Mouse (Mus musculus) lung, adult 2 months (tissue): ENCODE data around the gene Gm10775. TPM values are rescaled to one million over a fixed set of nuclear protein-coding genes. Genes with fewer than 3 reads are reported as not detected.

ENCODE experiments used
- DNase-seq: peaks from one replicate; pipeline ENCODE4 v3.0.0; 2022
- H3K4me1 ChIP-seq: fragments of 200-500 bp; 2 replicates; pipeline ENCODE4 v1.6.1; 2011; ENCODE audit warnings: low read length; ENCODE audit not compliant: control insufficient read depth, insufficient read depth
- H3K4me3 ChIP-seq: fragments of 200-500 bp; replicated peaks from 2 replicates; pipeline ENCODE3; 2011; ENCODE audit warnings: low read depth, mild to moderate bottlenecking, control low read depth, low read length; ENCODE audit errors: extremely low read depth
- CTCF ChIP-seq: fragments of 200-500 bp; IDR thresholded peaks from 2 replicates; pipeline ENCODE4 v1.5.1; 2011; ENCODE audit warnings: mild to moderate bottlenecking, low read length, control low read depth; ENCODE audit not compliant: insufficient read depth
- POLR2A ChIP-seq: fragments of 200-500 bp; IDR thresholded peaks from 2 replicates; pipeline ENCODE4 v1.6.1; 2011; ENCODE audit warnings: low read depth, mild to moderate bottlenecking, control low read depth, low read length, borderline replicate concordance; ENCODE audit errors: extremely low read depth
- WGBS: fragments of 180-500 bp; shearing (Covaris S2); methylation state at CpG from one replicate; pipeline ENCODE4 v1.1.7; 2018; 5-methylcytosine and 5-hydroxymethylcytosine counted together
- polyA plus RNA-seq: library from polyadenylated mRNA; depleted of rRNA; stranded (reverse); fragments of >200 nt; gene quantifications from 2 replicates; pipeline ENCODE4 v1.2.3, GENCODE M21; 2012; rRNA removed

The Gm10775 gene
- not detected in 2 replicates for polyA plus RNA-seq

- H3K4me3 ChIP-seq, result no peak within 1 kb of the TSS
- no peak for TF ChIP-seq POLR2A
- no peak for TF ChIP-seq CTCF
- no peak for DNase-seq
- H3K4me1 ChIP-seq, result no peaks in the 10 kb centered on the region
- 37% methylated on average over 29 of the region's 29 CpGs for WGBS
Observed at GRCm38 (mm10) chr13:65259239-65259638, at the start of gene Gm10775. Gm10775 (plus strand) TSS chr13:65259539.

DNA sequence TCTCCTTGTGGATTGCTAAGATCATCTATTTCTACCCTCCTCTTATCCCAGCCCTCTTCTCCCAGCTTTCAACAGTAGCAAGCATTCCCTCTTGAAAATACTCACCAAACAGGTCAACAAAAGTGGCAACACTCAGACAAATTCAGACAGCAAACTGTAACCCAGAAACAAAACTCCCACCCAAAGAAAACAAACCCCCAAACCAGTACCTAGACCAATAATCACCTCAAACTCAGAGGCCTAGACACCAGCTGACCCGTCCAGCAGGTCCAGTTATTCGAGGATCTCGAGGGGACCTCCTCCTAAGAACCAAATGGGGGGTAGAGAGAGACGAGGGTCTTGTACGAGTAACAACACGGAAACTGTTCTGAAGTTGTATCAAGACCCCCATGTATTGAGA, 33.4 kb upstream of the Gm10775 start:
- TF ChIP-seq CTCF (no peak), POLR2A (no peak)
- H3K4me1 ChIP-seq, result no peaks in the 10 kb centered on the region
- no peak for DNase-seq
- H3K4me3 ChIP-seq, result no peak overlapping the region
- 50% methylated on average over 6 of the region's 6 CpGs for WGBS

DNA sequence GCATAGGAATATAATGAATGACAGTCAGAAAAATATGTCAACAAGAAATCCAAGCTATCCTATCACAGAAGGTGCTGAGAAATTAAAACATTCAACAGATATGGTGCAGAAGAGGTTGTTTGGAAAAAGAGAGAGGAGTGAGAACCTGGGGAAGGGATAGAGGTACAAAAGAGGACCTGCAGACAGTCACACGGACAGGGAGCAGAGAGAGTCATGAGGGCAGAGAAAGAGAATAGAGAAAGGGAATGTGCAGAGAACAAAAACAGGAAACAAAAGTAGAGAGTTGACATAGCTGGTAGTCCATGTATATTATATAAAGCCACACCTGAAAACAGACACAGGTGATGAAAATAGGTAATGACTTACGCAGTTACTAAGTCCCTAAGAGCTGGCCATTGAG, 32.7 kb upstream of the Gm10775 start:
- TF ChIP-seq CTCF, result no peak
- no peak for TF ChIP-seq POLR2A
- 78% methylated on average over 2 of the region's 2 CpGs for WGBS
- H3K4me3 ChIP-seq, result no peak overlapping the region
- no peaks in the 10 kb centered on the region for H3K4me1 ChIP-seq
- no peak for DNase-seq

DNA sequence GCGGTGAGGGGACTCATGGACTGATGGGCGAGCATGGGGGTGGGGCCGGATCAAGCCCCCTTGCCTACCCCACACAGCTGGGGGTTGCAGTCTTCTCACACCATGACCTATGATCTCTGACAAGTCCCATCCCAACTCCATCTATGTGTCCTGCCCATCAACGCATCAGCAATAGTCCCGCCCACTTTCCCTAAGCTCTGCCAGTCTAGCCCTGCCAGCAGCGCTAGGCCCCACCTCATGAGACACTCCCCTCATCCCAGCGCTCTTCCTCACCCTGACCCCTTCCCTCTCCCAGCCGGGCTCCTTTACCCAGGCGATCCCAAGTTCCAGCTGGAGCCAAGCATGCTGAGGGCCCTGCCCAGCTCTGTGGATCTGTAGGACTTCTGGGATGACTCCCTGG, 22.1 kb upstream of the Gm10775 start:
- DNase-seq, result no peak
- 67% methylated on average over 9 of the region's 9 CpGs for WGBS

GRCm38 (mm10) chr13:65240509-65241098, 18.7 kb upstream of the Gm10775 start:
- Histone ChIP-seq H3K4me1 (peaks cover 4% of the 10 kb centered on the region; the same call in 1 of the 2 replicates), H3K4me3 (peak overlapping the region; percentile 84)
- peak; percentile 92 for DNase-seq
- under 1% methylated on average over 28 of the region's 28 CpGs for WGBS
- peak; percentile 79; the same call in 1 of the 2 replicates for TF ChIP-seq POLR2A
- no peak for TF ChIP-seq CTCF

More for the DNA sequence above, 22.1 kb upstream of the Gm10775 start:
- TF ChIP-seq CTCF (no peak), POLR2A (no peak)
- Histone ChIP-seq H3K4me1 (peaks cover 4% of the 10 kb centered on the region; the same call in 1 of the 2 replicates), H3K4me3 (no peak overlapping the region)

GRCm38 (mm10) chr13:65241099-65241626, 18.2 kb upstream of the Gm10775 start:
- TF ChIP-seq POLR2A (peak; percentile 44; the same call in 1 of the 2 replicates), CTCF (no peak)
- peak; percentile 94 for DNase-seq
- H3K4me1 ChIP-seq, result peaks cover 4% of the 10 kb centered on the region; the same call in 1 of the 2 replicates
- peak overlapping the region; percentile 84 for H3K4me3 ChIP-seq
- WGBS, result under 1% methylated on average over 45 of the region's 45 CpGs

DNA sequence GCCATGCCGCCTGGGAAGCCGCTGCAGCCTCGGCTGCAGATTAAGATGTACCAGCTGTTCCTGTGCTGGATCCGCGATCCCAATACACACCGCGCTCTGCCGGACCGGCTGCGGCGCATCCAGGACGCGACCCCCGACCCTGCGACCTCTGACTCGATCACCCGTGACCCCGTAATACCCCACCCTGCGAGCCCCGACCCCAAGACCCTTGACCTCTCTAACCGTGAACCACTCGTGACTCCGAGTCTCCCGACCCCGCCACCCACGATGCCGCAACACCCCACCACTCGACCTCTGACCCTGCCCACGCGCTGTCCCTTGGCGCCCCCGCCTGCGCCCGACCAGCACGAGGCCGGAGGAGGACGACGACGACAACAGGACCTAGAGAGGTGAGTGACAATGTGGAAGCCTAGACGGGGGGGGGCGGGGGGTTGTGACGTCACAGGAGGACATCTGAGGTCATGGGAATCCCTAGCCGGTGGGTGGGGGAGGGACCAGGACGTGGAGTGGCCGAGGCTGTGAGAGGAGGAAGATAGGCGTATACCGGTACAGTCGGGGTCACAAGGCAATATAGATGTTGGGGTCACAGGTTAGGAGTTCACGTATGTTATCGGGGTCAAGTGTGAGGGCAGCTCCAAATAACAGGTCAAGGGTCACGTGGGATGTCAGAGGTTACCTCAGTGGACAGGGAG, 17.6 kb upstream of the Gm10775 start:
- no peak for DNase-seq
- no peak for TF ChIP-seq POLR2A
- TF ChIP-seq CTCF, result no peak
- 3% methylated on average over 51 of the region's 51 CpGs for WGBS
- H3K4me3 ChIP-seq, result peak overlapping the region; percentile 84
- peaks cover 4% of the 10 kb centered on the region; the same call in 1 of the 2 replicates for H3K4me1 ChIP-seq

- 32% methylated on average over 27 of the region's 27 CpGs for WGBS
- no peak for DNase-seq
- H3K4me3 ChIP-seq, result peak overlapping the region; percentile 25
- H3K4me1 ChIP-seq, result peaks cover 4% of the 10 kb centered on the region; the same call in 1 of the 2 replicates
- TF ChIP-seq CTCF (no peak), POLR2A (no peak)
Observed at GRCm38 (mm10) chr13:65242319-65242787, 17.0 kb upstream of the Gm10775 start.

DNA sequence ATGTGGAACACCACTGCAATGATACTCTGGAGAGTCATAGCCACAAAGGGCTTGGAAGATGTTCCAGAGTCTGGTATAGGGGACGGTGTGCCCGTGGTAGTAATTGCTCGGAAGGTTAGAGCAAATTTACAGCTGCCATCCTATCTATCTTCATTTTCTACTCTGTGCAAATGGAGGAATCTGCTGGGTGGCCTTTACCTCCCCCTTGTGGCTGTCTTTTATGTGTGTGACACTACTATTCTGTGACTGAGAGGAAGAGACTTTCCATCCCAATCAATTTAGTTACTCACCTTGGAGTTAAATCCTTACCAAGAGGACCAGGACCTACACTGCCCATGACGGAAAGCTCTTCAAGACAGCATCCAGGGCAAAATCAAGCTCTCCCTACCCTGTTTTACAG, 16.1 kb upstream of the Gm10775 start:
- Histone ChIP-seq H3K4me1 (peaks cover 4% of the 10 kb centered on the region; the same call in 1 of the 2 replicates), H3K4me3 (no peak overlapping the region)
- WGBS, result 91% methylated on average over 4 of the region's 4 CpGs
- DNase-seq, result no peak
- no peak for TF ChIP-seq CTCF
- TF ChIP-seq POLR2A, result no peak

- TF ChIP-seq POLR2A (no peak), CTCF (no peak)
- DNase-seq, result no peak
- 18% methylated on average over 36 of the region's 36 CpGs for WGBS
Observed at GRCm38 (mm10) chr13:65258175-65258954, 974 bp upstream of the Gm10775 start.

More at GRCm38 (mm10) chr13:65258175-65258954, 974 bp upstream of the Gm10775 start:
- no peak overlapping the region for H3K4me3 ChIP-seq
- H3K4me1 ChIP-seq, result no peaks in the 10 kb centered on the region
